9 mouse cellular contexts compared by ENCODE assay signal in genomic region chr8:13548831-13549230, GRCm38 (mm10). TPM values are rescaled to one million over a fixed set of nuclear protein-coding genes. Genes with fewer than 3 reads are reported as not detected.
DNase-seq lines count a peak whose midpoint lies in the region; ATAC-seq and TF ChIP-seq lines count a peak whose summit lies in the region.
"Had no signal": no experiment of that assay in that cellular context is flagged by ENCODE, and none has a peak within 500 bp of the region (broad histone marks: within the 10 kb centered on the region; RNA-seq: fewer than 3 reads in every experiment).

No protein-coding gene starts in this region.

- H3K4me3 ChIP-seq in heart, postnatal 0 days (ENCODE audit: low read depth, low read length), result no peak overlapping the region
- no peak overlapping the region for H3K4me3 ChIP-seq in stomach, postnatal 0 days (ENCODE audit: low read depth, low read length)
- H3K4me3 ChIP-seq in hindbrain, embryonic 14.5 days (replicated peaks; ENCODE audit: low read length), result no peak overlapping the region
- H3K4me3 ChIP-seq: liver, embryonic 13.5 days had no signal

- H3K9me3 ChIP-seq in heart, postnatal 0 days (replicated peaks; ENCODE audit: control insufficient read depth, low read length), result 0 out of 2 replicates have a peak, but pooled peaks cover 13% of the 10 kb centered on the region
- H3K9me3 ChIP-seq in stomach, postnatal 0 days (ENCODE audit: control insufficient read depth, low read length), result no peaks in the 10 kb centered on the region
- 0 out of 2 replicates have a peak, but pooled peaks cover 6% of the 10 kb centered on the region for H3K9me3 ChIP-seq in hindbrain, embryonic 14.5 days (ENCODE audit: control insufficient read depth, low read length)
- H3K9me3 ChIP-seq: liver, embryonic 13.5 days had no signal

- TF ChIP-seq EP300 in heart, postnatal 0 days (IDR thresholded peaks at IDR 0.05; ENCODE audit: low read depth), result no peak
- TF ChIP-seq EP300 in stomach, postnatal 0 days (optimal IDR thresholded peaks at IDR 0.05), result no peak

- no peak overlapping the region for H3K4me2 ChIP-seq in heart, postnatal 0 days (ENCODE audit: low read depth, low read length)
- H3K4me2 ChIP-seq in stomach, postnatal 0 days (replicated peaks; ENCODE audit: low read depth), result peak overlapping the region; percentile 14; the same call in 1 of the 2 replicates
- no peak overlapping the region for H3K4me2 ChIP-seq in hindbrain, embryonic 14.5 days (replicated peaks)
- H3K4me2 ChIP-seq: liver, embryonic 13.5 days had no signal

- intact Hi-C loops in left cerebral cortex, postnatal 36 days (cut with DNase I), result loop anchor here (5.0 to 10.0 kb wide), 4 partner anchors 57 to 326 kb away; partner anchors contain the start of gene Gas6

- no peaks in the 10 kb centered on the region; the same call in 1 of the 2 replicates for H3K4me1 ChIP-seq in heart, postnatal 0 days (ENCODE audit: control insufficient read depth, insufficient read depth)
- peaks cover 5% of the 10 kb centered on the region; the same call in 1 of the 2 replicates for H3K4me1 ChIP-seq in stomach, postnatal 0 days (replicated peaks; ENCODE audit: control insufficient read depth, insufficient read depth)
- no peaks in the 10 kb centered on the region for H3K4me1 ChIP-seq in hindbrain, embryonic 14.5 days (replicated peaks; ENCODE audit: control insufficient read depth, insufficient read depth, low read length)
- H3K4me1 ChIP-seq: liver, embryonic 13.5 days had no signal

- DNase-seq in layer of hippocampus, adult 11-12 months (ENCODE audit: low spot score), result peak; percentile 50
- no peak for DNase-seq in layer of hippocampus, adult 9-10 months (ENCODE audit: low spot score)
- DNase-seq in adrenal gland, postnatal 25 days, result peak; percentile 17
- no peak for DNase-seq in heart, postnatal 0 days (ENCODE audit: low spot score)
- DNase-seq in left cerebral cortex, postnatal 36 days (ENCODE audit: low spot score in 2 of 2), result peak; percentile 46 to 57
- DNase-seq in stomach, postnatal 0 days (ENCODE audit: low spot score), result peak; percentile 46
- DNase-seq in hindbrain, embryonic 14.5 days (ENCODE audit: low spot score), result no peak
- DNase-seq: liver, embryonic 13.5 days had no signal

- TF ChIP-seq CTCF in heart, postnatal 0 days (IDR thresholded peaks at IDR 0.05; ENCODE audit: low read depth), result no peak
- TF ChIP-seq CTCF in stomach, postnatal 0 days (IDR thresholded peaks at IDR 0.05; ENCODE audit: low read depth), result no peak

- H3K36me3 ChIP-seq in heart, postnatal 0 days (replicated peaks; ENCODE audit: control insufficient read depth, insufficient read depth, low read length), result no peaks in the 10 kb centered on the region
- H3K36me3 ChIP-seq in stomach, postnatal 0 days (ENCODE audit: control insufficient read depth, insufficient read depth, low read length), result no peaks in the 10 kb centered on the region
- no peaks in the 10 kb centered on the region for H3K36me3 ChIP-seq in hindbrain, embryonic 14.5 days (replicated peaks; ENCODE audit: control insufficient read depth, insufficient read depth)
- H3K36me3 ChIP-seq: liver, embryonic 13.5 days had no signal

- 21% methylated on average over 9 of the region's 9 CpGs for WGBS in heart, postnatal 0 days
- WGBS in stomach, postnatal 0 days, result 20% methylated on average over 9 of the region's 9 CpGs
- WGBS in hindbrain, embryonic 14.5 days, result 51% methylated on average over 9 of the region's 9 CpGs

- no peak for ATAC-seq in heart, postnatal 0 days (ENCODE audit: insufficient read depth, low read depth)
- peak; percentile 37; the same call in 1 of the 2 replicates for ATAC-seq in stomach, postnatal 0 days (ENCODE audit: low FRiP score, low TSS enrichment)
- no peak for ATAC-seq in hindbrain, embryonic 14.5 days (ENCODE audit: low FRiP score)
- ATAC-seq in megakaryocyte-erythroid progenitor cell, adult 5-6 weeks (replicated peaks; ENCODE audit: low FRiP score, low TSS enrichment, poor library complexity, severe bottlenecking), result no peak

- no peak overlapping the region for H3K9ac ChIP-seq in heart, postnatal 0 days (replicated peaks; ENCODE audit: low read depth, low read length)
- H3K9ac ChIP-seq in stomach, postnatal 0 days (ENCODE audit: low read length), result no peak overlapping the region; the same call in 1 of the 2 replicates
- H3K9ac ChIP-seq in hindbrain, embryonic 14.5 days, result no peak overlapping the region
- H3K9ac ChIP-seq: liver, embryonic 13.5 days had no signal

- H3K27ac ChIP-seq in heart, postnatal 0 days (ENCODE audit: low read depth), result 0 out of 2 replicates have a peak overlapping the region, but pooled peaks have one; percentile 8
- peak overlapping the region; percentile 40; the same call in 1 of the 2 replicates for H3K27ac ChIP-seq in stomach, postnatal 0 days (replicated peaks)
- H3K27ac ChIP-seq in hindbrain, embryonic 14.5 days, result no peak overlapping the region
- H3K27ac ChIP-seq: liver, embryonic 13.5 days had no signal

- H3K27me3 ChIP-seq in heart, postnatal 0 days (ENCODE audit: control insufficient read depth, insufficient read depth, low read length), result no peaks in the 10 kb centered on the region
- no peaks in the 10 kb centered on the region for H3K27me3 ChIP-seq in stomach, postnatal 0 days (ENCODE audit: control insufficient read depth, insufficient read depth, low read length)
- no peaks in the 10 kb centered on the region for H3K27me3 ChIP-seq in hindbrain, embryonic 14.5 days (ENCODE audit: control insufficient read depth, insufficient read depth, low read length)
- H3K27me3 ChIP-seq: liver, embryonic 13.5 days had no signal

RNA-seq across cellular contexts. Expression of gene 1700029H14Rik, which starts 13.4 kb away (rescaled TPM):
- not detected in 2 replicates for total RNA-seq in adrenal gland, postnatal 25 days (2021)
- total RNA-seq in heart, postnatal 0 days (2014; rRNA removed; ENCODE audit: low replicate concordance), result not detected in 2 replicates
- not detected in 2 replicates for polyA plus RNA-seq in heart, postnatal 0 days (2015; fragmentation: Nextera tagmentation; extraction: Ambion mirVana)
- not detected for total RNA-seq in left cerebral cortex, postnatal 36 days (2021)
- not detected in 2 replicates for polyA plus RNA-seq in stomach, postnatal 0 days (2015; fragmentation: Nextera tagmentation; extraction: Ambion mirVana)
- polyA plus RNA-seq in hindbrain, embryonic 14.5 days (2014; fragmentation: Nextera tagmentation; extraction: Ambion mirVana), result not detected in 2 replicates
- not detected in 2 replicates for total RNA-seq in megakaryocyte-erythroid progenitor cell, adult 5-6 weeks (2014; fragmentation: Nextera tagmentation)
- total RNA-seq in megakaryocyte-erythroid progenitor cell, adult 5-6 weeks (2017), result not detected in 2 replicates
- polyA plus RNA-seq: liver, embryonic 13.5 days had no signal

RNA-seq across cellular contexts. Expression of gene Gas6, which starts 54.5 kb away (rescaled TPM):
- total RNA-seq in adrenal gland, postnatal 25 days (2021), result 99.3 and 166 TPM in 2 replicates
- total RNA-seq in heart, postnatal 0 days (2014; rRNA removed; ENCODE audit: low replicate concordance), result 275 and 304 TPM in 2 replicates
- 175 and 179 TPM in 2 replicates for polyA plus RNA-seq in heart, postnatal 0 days (2015; fragmentation: Nextera tagmentation; extraction: Ambion mirVana)
- 100 to 1,000 TPM in 1 of 2 experiments, 10 to 100 TPM in 1; 98.8 to 117 TPM for total RNA-seq in left cerebral cortex, postnatal 36 days (2021)
- polyA plus RNA-seq in stomach, postnatal 0 days (2015; fragmentation: Nextera tagmentation; extraction: Ambion mirVana), result 197 and 213 TPM in 2 replicates
- 34.7 and 36.2 TPM in 2 replicates for polyA plus RNA-seq in hindbrain, embryonic 14.5 days (2014; fragmentation: Nextera tagmentation; extraction: Ambion mirVana)
- total RNA-seq in megakaryocyte-erythroid progenitor cell, adult 5-6 weeks (2014; fragmentation: Nextera tagmentation), result not detected in 2 replicates
- total RNA-seq in megakaryocyte-erythroid progenitor cell, adult 5-6 weeks (2017), result 1.3 TPM in 1 of 2 replicates, not detected in the other

Comparison
In these comparisons a context has a peak if more than half of its experiments do, and no peak if none do; other contexts are left out.
1. DNase-seq: peak in layer of hippocampus, adult 11-12 months (single experiment), adrenal gland, postnatal 25 days (single experiment), left cerebral cortex, postnatal 36 days (2 of 2) and stomach, postnatal 0 days (single experiment); none in layer of hippocampus, adult 9-10 months (single experiment), heart, postnatal 0 days (single experiment) and hindbrain, embryonic 14.5 days (single experiment).
2. RNA of gene Gas6, which starts 54.5 kb away (total RNA-seq): 275 to 304 TPM in heart, postnatal 0 days, 99.3 to 166 TPM in adrenal gland, postnatal 25 days and 98.8 to 117 TPM in left cerebral cortex, postnatal 36 days; 1.3 TPM in megakaryocyte-erythroid progenitor cell, adult 5-6 weeks; every median in the first group is over 10 times any median in the second.